Mouse (Mus musculus): ENCODE measurements around the gene Baiap2l2.
"Not testable (repeated sequence)": the region's sequence is repeated elsewhere in the genome, so short reads cannot be mapped to it uniquely, and the experiment has no call there.

The Baiap2l2 gene

DNA sequence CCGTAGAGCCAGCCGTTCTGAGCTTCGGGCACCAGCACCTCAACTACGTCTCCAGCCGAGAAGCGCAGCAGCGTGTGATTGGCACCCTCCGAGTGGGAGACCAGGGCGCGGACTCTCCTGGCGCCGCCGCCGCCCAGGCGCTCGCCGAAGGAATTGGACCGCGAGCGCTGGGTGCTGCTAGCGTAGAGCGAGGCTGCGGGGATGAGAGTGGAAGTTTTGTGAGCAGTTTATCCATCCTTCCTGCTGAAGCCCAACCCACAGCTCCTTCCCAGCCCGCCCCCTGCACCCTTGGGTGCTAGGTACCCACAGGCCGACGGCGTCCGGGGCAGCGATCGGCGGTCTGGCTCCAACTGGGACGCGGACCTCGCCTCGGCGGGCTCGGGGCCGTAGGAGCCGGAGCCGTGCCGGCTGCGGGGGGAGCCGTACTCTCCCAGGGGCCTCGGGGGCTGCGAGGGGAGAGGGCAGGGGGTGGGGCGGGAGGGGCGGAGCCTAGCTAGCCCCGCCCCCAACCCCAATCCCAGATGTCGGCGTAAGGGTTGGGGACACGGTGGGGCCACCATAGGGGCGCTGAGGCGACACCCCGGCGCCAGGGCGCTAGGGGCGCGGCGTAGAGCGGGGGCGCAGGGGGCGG, 24.1 kb downstream of the Baiap2l2 start:
- peak; percentile 19 to 39 for DNase-seq

- no peak for DNase-seq
Observed at GRCm38 (mm10) chr15:79258521-79258920, 26.8 kb downstream of the Baiap2l2 start.

DNA sequence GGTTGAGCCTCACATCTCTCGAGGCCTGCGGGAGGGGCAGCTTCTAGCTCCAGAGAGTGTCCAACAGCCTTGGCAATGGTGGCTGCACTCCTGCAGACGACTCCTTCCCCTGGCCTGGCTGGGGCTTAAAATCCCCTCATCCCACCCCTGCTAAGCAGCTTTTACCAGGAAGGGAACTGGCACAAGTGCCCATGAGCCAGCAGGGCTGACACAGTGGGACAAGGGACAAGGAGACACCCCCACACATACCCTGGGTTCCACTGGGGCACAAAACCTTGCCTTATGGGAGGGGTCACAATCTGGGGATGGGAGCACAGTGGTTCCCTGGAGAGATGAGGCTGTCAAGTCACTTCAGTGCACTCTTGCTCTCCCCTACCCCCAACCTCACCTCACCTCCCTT, 30.7 kb downstream of the Baiap2l2 start, which contains the start of gene Slc16a8:
Gene Slc16a8, minus strand, starts transcription at position 101 of the 400 bp plus-strand sequence.
- DNase-seq = no peak

- DNase-seq = no peak
Observed at GRCm38 (mm10) chr15:79252580-79252979, 32.8 kb downstream of the Baiap2l2 start.

GRCm38 (mm10) chr15:79251781-79252491, 33.4 kb downstream of the Baiap2l2 start:
- no peak for DNase-seq

DNA sequence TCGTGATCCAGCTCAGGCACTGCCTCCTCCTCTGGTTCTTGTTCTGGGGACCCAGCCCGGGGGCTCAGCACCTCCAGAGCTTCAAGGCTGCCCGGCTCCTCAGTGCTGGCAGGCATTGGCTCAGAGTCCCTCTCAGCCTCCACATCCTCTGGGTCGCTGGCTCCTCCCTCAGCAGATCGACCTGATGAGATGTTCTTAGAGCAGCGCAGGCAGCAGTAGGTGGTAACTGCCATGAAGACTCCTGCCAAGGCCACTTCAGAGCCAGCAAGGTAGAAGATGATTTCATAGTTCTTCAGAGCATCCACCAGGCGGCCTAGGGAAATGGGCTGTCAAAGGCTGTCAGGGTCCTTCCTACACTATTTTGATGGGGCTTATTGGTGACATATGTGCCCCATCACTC, 34.2 kb downstream of the Baiap2l2 start:
- DNase-seq = no peak

GRCm38 (mm10) chr15:79250236-79250635, 35.1 kb downstream of the Baiap2l2 start:
- no peak for DNase-seq

- no peak for DNase-seq
Observed at GRCm38 (mm10) chr15:79245321-79245720, 40.0 kb downstream of the Baiap2l2 start.

GRCm38 (mm10) chr15:79244071-79244893, 41.1 kb downstream of the Baiap2l2 start:
- no peak for DNase-seq

GRCm38 (mm10) chr15:79243234-79244042, 41.9 kb downstream of the Baiap2l2 start:
- peak; percentile 92 to 94 for DNase-seq

- DNase-seq = no peak
Observed at GRCm38 (mm10) chr15:79242574-79243233, 42.6 kb downstream of the Baiap2l2 start.

- DNase-seq = no peak
Observed at GRCm38 (mm10) chr15:79238036-79238435, 47.3 kb downstream of the Baiap2l2 start.

DNA sequence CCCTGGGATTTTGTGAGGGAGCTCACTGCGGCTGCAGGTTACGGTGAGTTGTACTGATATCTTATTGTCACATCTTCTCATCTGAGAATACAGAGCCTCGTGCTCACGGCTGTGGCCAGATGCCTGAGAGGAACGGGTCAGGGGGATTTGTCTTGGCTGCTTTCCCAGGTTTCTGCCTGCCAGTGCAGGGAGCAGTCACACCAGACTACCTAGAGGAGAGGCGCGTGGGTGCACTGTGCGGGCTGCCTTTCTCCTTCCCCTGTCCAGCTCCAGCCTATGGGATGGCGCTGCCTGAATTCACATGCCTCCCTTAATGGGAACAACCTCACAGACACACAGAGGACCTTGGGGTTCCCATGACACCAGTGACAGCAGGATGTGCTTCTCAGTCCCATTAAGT, 50.1 kb downstream of the Baiap2l2 start:
- no peak for DNase-seq

GRCm38 (mm10) chr15:79229058-79229821, 56.1 kb downstream of the Baiap2l2 start, which contains the start of the genes Pick1 and Gm49486:
Gene Pick1, plus strand, starts transcription at chr15:79229173.
Gene Gm49486, plus strand, starts transcription at chr15:79229391.
- peak; percentile 85 to 90 for DNase-seq

DNA sequence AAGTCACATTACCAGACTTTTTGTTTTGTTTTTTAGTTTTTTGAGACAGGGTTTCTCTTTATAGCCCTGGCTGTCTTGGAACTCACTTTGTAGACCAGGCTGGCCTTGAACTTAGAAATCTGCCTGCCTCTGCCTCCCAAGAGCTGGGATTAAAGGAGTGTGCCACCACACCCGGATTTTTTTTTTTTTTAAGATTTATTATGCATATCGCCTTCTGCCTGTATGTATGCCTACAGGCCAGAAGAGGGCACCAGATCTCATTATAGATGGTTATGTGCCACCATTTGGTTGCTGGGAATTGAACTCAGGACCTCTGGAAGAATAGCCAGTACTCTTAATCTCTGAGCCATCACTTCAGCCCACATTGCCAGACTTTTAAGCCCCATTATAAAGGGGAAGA, 59.6 kb downstream of the Baiap2l2 start:
- DNase-seq = not testable (repeated sequence)

GRCm38 (mm10) chr15:79224685-79225084, 60.7 kb downstream of the Baiap2l2 start:
- peak; percentile 64 to 76 for DNase-seq

- DNase-seq = no peak
Observed at GRCm38 (mm10) chr15:79223641-79224040, 61.7 kb downstream of the Baiap2l2 start.

DNA sequence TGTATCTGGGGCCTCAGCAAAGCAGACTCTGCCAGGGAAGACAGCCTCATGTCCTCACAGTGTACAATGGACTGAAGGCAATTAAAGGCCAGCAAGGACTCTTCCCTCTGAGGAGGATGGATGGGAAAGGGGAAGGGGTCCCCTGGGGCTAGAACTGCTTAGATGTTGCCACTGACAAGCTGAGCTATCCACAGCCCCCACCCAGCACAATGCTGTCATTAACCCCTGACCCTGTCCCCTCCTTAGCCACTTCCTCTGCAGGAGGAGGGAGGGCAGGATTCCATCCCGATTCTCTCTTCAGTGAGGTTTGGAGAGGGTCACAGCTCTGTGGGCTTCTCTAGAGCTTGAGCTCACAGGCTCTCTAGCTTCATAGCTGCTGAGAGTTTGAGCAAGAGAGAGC, 65.8 kb downstream of the Baiap2l2 start:
- no peak for DNase-seq

GRCm38 (mm10) chr15:79216191-79216590, 69.1 kb downstream of the Baiap2l2 start:
- DNase-seq = no peak

DNA sequence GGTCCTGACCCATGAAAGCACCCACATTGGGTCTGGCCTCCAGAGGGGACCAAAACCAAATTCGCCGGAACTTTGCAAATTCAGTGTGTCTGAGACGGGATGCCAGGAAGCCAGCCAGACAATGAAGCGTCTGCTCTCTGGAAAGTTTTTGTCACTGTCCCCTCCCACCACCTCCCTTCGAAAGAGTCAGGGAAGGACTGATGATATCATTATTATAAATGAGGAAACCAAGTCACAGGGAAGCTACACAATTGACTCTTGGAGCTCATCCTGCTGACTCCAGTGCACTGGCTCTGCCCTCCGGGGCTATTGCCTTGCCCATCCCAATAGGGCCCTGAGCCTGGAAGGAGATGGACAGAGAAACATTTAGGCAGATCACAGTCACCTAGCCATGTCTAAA, 71.7 kb downstream of the Baiap2l2 start:
- no peak for DNase-seq
